Mouse (Mus musculus): ENCODE results near the gene Ism2. TPM values are rescaled to one million over a fixed set of nuclear protein-coding genes. Genes with fewer than 3 reads are reported as not detected.

Ism2 gene
- polyA plus RNA-seq, 1 experiment from 2014 or later = 0.83 TPM

DNA sequence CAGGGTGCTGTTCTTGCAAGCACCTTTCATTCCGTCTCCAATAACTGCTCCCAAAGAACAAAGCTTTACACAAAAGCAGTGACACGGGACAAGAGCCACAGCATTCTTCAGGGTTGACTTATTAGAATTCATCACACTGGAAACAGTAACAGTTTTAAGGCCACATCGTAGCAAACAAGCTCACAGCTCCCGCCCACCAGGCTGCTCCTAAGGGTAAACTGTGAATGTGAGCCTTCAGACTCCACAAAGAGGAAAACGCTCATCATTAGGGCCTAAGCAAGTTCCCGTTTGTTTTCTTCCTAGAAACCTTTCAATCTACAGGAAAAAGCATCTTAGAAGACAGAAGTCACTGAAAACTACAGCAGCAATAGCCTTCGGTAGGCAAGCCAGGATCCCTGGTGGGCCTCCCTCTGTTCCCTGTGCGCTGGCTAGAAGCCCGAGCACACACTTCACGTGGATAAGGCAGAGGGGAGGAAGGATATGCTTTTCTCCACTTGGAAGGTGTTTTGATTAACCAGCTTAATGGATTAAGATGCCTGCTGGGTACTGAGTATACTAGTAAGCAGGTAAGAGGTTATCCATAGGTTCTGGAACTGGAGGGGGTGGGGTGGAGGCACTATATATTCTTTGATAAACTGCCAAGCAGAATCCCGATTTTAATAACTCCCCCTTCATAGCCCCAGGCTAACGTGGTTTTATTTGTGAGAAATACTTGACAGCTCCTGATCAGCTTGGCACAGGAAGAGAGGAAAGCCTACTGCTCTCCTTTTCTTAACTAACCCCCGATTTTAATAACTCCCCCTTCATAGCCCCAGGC, 6.5 kb upstream of the Ism2 start:
- no peaks in the 10 kb centered on the region for H3K9me3 ChIP-seq (replicated peaks; ENCODE audit: control insufficient read depth, low read length)
- H3K4me3 ChIP-seq (ENCODE audit: low read depth, low read length) = no peak overlapping the region
- H3K9ac ChIP-seq (ENCODE audit: low read length) = no peak overlapping the region
- H3K27me3 ChIP-seq (replicated peaks; ENCODE audit: control insufficient read depth, insufficient read depth, low read length) = no peaks in the 10 kb centered on the region
- DNase-seq (ENCODE audit: low spot score) = peak; percentile 70
- peak; percentile 80 for ATAC-seq
- WGBS = 14% methylated on average over 13 of the region's 13 CpGs
- H3K36me3 ChIP-seq (ENCODE audit: control insufficient read depth, insufficient read depth, low read length) = peaks cover 20% of the 10 kb centered on the region
- no peak overlapping the region for H3K4me2 ChIP-seq (ENCODE audit: low read length)
- H3K27ac ChIP-seq (ENCODE audit: low read depth, low read length) = peak overlapping the region; percentile 58; the same call in 1 of the 2 replicates
- H3K4me1 ChIP-seq (ENCODE audit: control insufficient read depth, insufficient read depth, low read length) = no peaks in the 10 kb centered on the region

- WGBS = 39% methylated on average over 4 of the region's 4 CpGs
- Histone ChIP-seq H3K4me2 (ENCODE audit: low read length) (no peak overlapping the region), H3K4me3 (ENCODE audit: low read depth, low read length) (no peak overlapping the region), H3K9me3 (replicated peaks; ENCODE audit: control insufficient read depth, low read length) (no peaks in the 10 kb centered on the region), H3K4me1 (ENCODE audit: control insufficient read depth, insufficient read depth, low read length) (0 out of 2 replicates have a peak, but pooled peaks cover 3% of the 10 kb centered on the region), H3K27ac (ENCODE audit: low read depth, low read length) (no peak overlapping the region), H3K27me3 (replicated peaks; ENCODE audit: control insufficient read depth, insufficient read depth, low read length) (0 out of 2 replicates have a peak, but pooled peaks cover 20% of the 10 kb centered on the region), H3K9ac (ENCODE audit: low read length) (no peak overlapping the region), H3K36me3 (ENCODE audit: control insufficient read depth, insufficient read depth, low read length) (no peaks in the 10 kb centered on the region)
- DNase-seq (ENCODE audit: low spot score) (no peak), ATAC-seq (no peak)
Observed at GRCm38 (mm10) chr12:87301189-87301588, 1.7 kb upstream of the Ism2 start.

DNA sequence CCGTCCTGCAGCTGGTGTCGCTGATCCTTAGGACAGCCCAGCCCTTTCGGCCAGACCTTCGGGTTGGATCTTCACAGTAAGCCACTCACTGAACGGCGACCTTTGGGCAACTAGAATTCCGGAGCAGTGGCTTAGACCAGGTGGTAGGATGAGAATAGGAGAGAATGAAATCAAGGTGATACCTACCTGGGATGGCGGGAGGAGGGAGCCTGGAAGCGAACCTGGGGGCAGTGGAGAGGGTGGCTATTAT, 861 bp upstream of the Ism2 start:
- 1% methylated on average over 9 of the region's 9 CpGs for WGBS
- peak overlapping the region; percentile 97 for H3K4me2 ChIP-seq (ENCODE audit: low read length)
- 0 out of 2 replicates have a peak, but pooled peaks cover 20% of the 10 kb centered on the region for H3K27me3 ChIP-seq (replicated peaks; ENCODE audit: control insufficient read depth, insufficient read depth, low read length)
- 0 out of 2 replicates have a peak, but pooled peaks have one; percentile 8 for ATAC-seq
- 0 out of 2 replicates have a peak, but pooled peaks cover 3% of the 10 kb centered on the region for H3K4me1 ChIP-seq (ENCODE audit: control insufficient read depth, insufficient read depth, low read length)
- no peaks in the 10 kb centered on the region for H3K9me3 ChIP-seq (replicated peaks; ENCODE audit: control insufficient read depth, low read length)
- H3K27ac ChIP-seq (ENCODE audit: low read depth, low read length) = no peak overlapping the region
- no peaks in the 10 kb centered on the region for H3K36me3 ChIP-seq (ENCODE audit: control insufficient read depth, insufficient read depth, low read length)
- no peak for DNase-seq (ENCODE audit: low spot score)
- peak overlapping the region; percentile 74; the same call in 1 of the 2 replicates for H3K9ac ChIP-seq (ENCODE audit: low read length)
- peak overlapping the region; percentile 62 for H3K4me3 ChIP-seq (ENCODE audit: low read depth, low read length)

DNA sequence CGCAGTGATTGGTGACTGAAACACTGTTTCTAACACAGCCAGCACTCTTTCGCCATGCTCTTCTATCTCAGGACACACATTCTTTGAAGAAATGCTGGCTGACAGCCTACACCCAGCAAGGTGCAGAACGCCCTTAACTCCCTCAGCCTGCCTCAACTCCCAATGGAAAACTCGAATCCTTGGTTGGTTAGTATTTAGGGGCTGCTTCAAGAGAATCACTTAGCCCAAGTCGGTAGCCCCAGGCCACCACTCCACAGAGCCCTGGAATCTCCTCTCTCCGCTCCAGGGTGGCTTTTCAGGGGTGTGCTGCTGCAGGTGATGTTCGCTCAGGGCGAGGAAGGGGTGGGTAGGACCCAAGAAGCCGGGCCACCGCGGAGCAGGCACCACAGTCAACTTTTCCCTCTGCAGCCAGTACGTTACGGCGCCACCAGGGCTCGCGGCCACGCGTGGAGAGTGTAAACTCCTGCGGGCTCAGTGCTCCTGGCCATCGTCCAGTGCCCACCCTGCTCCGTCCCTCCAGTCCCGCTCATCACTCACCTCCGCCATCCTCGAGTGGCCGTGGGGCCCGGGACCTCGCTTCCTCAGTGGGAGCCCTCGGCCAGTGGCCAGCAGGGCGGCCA, 358 bp downstream of the Ism2 start:
- DNase-seq (ENCODE audit: low spot score) (peak; percentile 27), ATAC-seq (peak; percentile 50)
- Histone ChIP-seq H3K4me1 (ENCODE audit: control insufficient read depth, insufficient read depth, low read length) (0 out of 2 replicates have a peak, but pooled peaks cover 3% of the 10 kb centered on the region), H3K4me3 (ENCODE audit: low read depth, low read length) (peak overlapping the region; percentile 62), H3K9me3 (replicated peaks; ENCODE audit: control insufficient read depth, low read length) (no peaks in the 10 kb centered on the region), H3K27ac (ENCODE audit: low read depth, low read length) (no peak overlapping the region), H3K9ac (ENCODE audit: low read length) (peak overlapping the region; percentile 74), H3K27me3 (replicated peaks; ENCODE audit: control insufficient read depth, insufficient read depth, low read length) (0 out of 2 replicates have a peak, but pooled peaks cover 20% of the 10 kb centered on the region), H3K36me3 (ENCODE audit: control insufficient read depth, insufficient read depth, low read length) (no peaks in the 10 kb centered on the region), H3K4me2 (ENCODE audit: low read length) (peak overlapping the region; percentile 97)
- whole genome bisulfite sequencing = 8% methylated on average over 28 of the region's 29 CpGs

DNA sequence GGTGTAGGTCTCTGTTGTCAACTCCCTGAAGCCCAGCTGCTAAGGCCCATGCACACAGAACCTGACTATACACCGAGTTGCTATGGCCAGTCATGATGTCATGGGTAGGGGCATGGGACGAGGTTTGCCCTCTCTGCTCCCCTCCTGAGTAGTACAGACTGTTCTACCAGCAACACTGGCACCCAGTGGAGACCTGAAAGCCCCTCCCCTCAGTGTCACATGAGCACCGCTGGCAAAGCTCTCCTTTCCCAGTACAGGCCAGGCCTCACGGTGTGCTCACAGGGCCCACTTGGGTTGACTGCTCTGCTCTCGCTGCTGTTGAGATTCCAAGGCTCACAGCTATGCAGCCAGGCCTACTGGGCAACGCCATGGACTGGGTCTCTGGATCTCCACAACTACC, 5.6 kb downstream of the Ism2 start:
- no peaks in the 10 kb centered on the region for H3K9me3 ChIP-seq (replicated peaks; ENCODE audit: control insufficient read depth, low read length)
- WGBS = 68% methylated on average over 6 of the region's 6 CpGs
- DNase-seq (ENCODE audit: low spot score) (no peak), ATAC-seq (no peak)
- no peak overlapping the region for H3K4me2 ChIP-seq (ENCODE audit: low read length)
- 0 out of 2 replicates have a peak, but pooled peaks cover 4% of the 10 kb centered on the region for H3K27me3 ChIP-seq (replicated peaks; ENCODE audit: control insufficient read depth, insufficient read depth, low read length)
- no peaks in the 10 kb centered on the region for H3K4me1 ChIP-seq (ENCODE audit: control insufficient read depth, insufficient read depth, low read length)
- no peak overlapping the region for H3K9ac ChIP-seq (ENCODE audit: low read length)
- H3K4me3 ChIP-seq (ENCODE audit: low read depth, low read length) = no peak overlapping the region
- H3K36me3 ChIP-seq (ENCODE audit: control insufficient read depth, insufficient read depth, low read length) = no peaks in the 10 kb centered on the region
- no peak overlapping the region for H3K27ac ChIP-seq (ENCODE audit: low read depth, low read length)

GRCm38 (mm10) chr12:87289100-87289499, 10.4 kb downstream of the Ism2 start:
- WGBS = 90% methylated on average over 5 of the region's 5 CpGs
- H3K27ac ChIP-seq (ENCODE audit: low read depth, low read length) = no peak overlapping the region
- ATAC-seq (no peak), DNase-seq (ENCODE audit: low spot score) (no peak)
- H3K4me3 ChIP-seq (ENCODE audit: low read depth, low read length) = no peak overlapping the region
- no peak overlapping the region for H3K9ac ChIP-seq (ENCODE audit: low read length)
- H3K4me1 ChIP-seq (ENCODE audit: control insufficient read depth, insufficient read depth, low read length) = no peaks in the 10 kb centered on the region
- no peaks in the 10 kb centered on the region for H3K36me3 ChIP-seq (ENCODE audit: control insufficient read depth, insufficient read depth, low read length)
- no peaks in the 10 kb centered on the region for H3K27me3 ChIP-seq (replicated peaks; ENCODE audit: control insufficient read depth, insufficient read depth, low read length)
- no peak overlapping the region for H3K4me2 ChIP-seq (ENCODE audit: low read length)
- H3K9me3 ChIP-seq (replicated peaks; ENCODE audit: control insufficient read depth, low read length) = no peaks in the 10 kb centered on the region

GRCm38 (mm10) chr12:87284726-87285125, 14.8 kb downstream of the Ism2 start:
- Histone ChIP-seq H3K9ac (ENCODE audit: low read length) (no peak overlapping the region), H3K4me2 (ENCODE audit: low read length) (no peak overlapping the region), H3K4me1 (ENCODE audit: control insufficient read depth, insufficient read depth, low read length) (no peaks in the 10 kb centered on the region), H3K36me3 (ENCODE audit: control insufficient read depth, insufficient read depth, low read length) (no peaks in the 10 kb centered on the region), H3K27me3 (replicated peaks; ENCODE audit: control insufficient read depth, insufficient read depth, low read length) (no peaks in the 10 kb centered on the region), H3K27ac (ENCODE audit: low read depth, low read length) (no peak overlapping the region), H3K9me3 (replicated peaks; ENCODE audit: control insufficient read depth, low read length) (no peaks in the 10 kb centered on the region), H3K4me3 (ENCODE audit: low read depth, low read length) (no peak overlapping the region)
- ATAC-seq (no peak), DNase-seq (ENCODE audit: low spot score) (no peak)
- 93% methylated on average over 5 of the region's 5 CpGs for WGBS

DNA sequence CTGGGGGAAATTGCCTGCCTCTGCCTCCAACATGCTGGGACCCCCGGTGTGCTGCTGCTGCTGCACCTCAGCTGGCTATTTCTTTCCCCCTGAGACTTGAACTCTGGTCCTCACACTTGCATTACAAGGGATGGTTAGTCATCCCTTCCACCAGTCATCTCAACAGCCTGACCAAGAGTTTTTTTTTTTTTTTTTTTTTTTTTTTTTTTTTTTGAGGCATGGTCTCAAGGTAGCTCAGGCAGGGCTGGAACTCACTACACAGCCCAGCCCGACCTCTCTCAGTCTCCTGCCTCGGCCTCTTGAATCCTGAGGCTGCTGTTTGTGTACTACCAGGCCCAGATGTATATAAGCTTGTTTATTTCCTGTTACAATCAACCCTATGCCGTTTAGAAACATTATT, 15.2 kb downstream of the Ism2 start:
- H3K9me3 ChIP-seq (replicated peaks; ENCODE audit: control insufficient read depth, low read length) = no peaks in the 10 kb centered on the region
- no peaks in the 10 kb centered on the region for H3K36me3 ChIP-seq (ENCODE audit: control insufficient read depth, insufficient read depth, low read length)
- no peak overlapping the region for H3K4me2 ChIP-seq (ENCODE audit: low read length)
- H3K27ac ChIP-seq (ENCODE audit: low read depth, low read length) = no peak overlapping the region
- H3K4me1 ChIP-seq (ENCODE audit: control insufficient read depth, insufficient read depth, low read length) = no peaks in the 10 kb centered on the region
- no peaks in the 10 kb centered on the region for H3K27me3 ChIP-seq (replicated peaks; ENCODE audit: control insufficient read depth, insufficient read depth, low read length)
- no peak overlapping the region for H3K9ac ChIP-seq (ENCODE audit: low read length)
- no peak for ATAC-seq
- H3K4me3 ChIP-seq (ENCODE audit: low read depth, low read length) = no peak overlapping the region
- no peak for DNase-seq (ENCODE audit: low spot score)
- 79% methylated on average over 4 of the region's 4 CpGs for WGBS

DNA sequence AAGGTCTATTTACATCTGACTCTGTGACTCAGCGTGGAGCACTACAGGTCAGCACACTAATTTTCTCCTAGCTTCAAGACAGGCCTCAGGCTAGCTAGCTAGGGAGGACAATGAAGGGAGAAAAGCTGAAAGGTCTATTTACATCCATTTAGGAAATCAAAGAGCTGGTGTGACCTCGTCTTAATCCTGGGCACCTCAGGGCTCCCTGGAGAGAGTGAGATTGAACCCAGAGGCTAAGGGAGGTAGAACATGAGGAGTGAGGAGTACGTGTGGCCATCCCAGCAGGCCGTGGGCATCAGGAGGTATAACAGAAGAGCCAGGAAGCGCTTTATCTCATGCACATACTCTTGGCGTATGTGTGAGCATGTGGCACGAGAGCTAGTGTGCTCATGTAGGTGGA, 15.8 kb downstream of the Ism2 start:
- no peak for DNase-seq (ENCODE audit: low spot score)
- Histone ChIP-seq H3K27me3 (replicated peaks; ENCODE audit: control insufficient read depth, insufficient read depth, low read length) (no peaks in the 10 kb centered on the region), H3K4me1 (ENCODE audit: control insufficient read depth, insufficient read depth, low read length) (no peaks in the 10 kb centered on the region), H3K4me3 (ENCODE audit: low read depth, low read length) (no peak overlapping the region), H3K36me3 (ENCODE audit: control insufficient read depth, insufficient read depth, low read length) (no peaks in the 10 kb centered on the region), H3K9ac (ENCODE audit: low read length) (no peak overlapping the region), H3K27ac (ENCODE audit: low read depth, low read length) (no peak overlapping the region), H3K4me2 (ENCODE audit: low read length) (no peak overlapping the region), H3K9me3 (replicated peaks; ENCODE audit: control insufficient read depth, low read length) (no peaks in the 10 kb centered on the region)
- no peak for ATAC-seq
- 58% methylated on average over 7 of the region's 7 CpGs for WGBS
